Mouse (Mus musculus) lung, adult 18-20 months (tissue): Measurements from ENCODE around the gene Mal.
A peak's percentile ranks its signal among the peaks of the same experiment; 100 is the strongest.
"Not testable (repeated sequence)": the region's sequence is repeated elsewhere in the genome, so short reads cannot be mapped to it uniquely, and the experiment has no call there.

ENCODE experiments used
- DNase-seq, 2 experiments: peaks; one replicate each; pipeline ENCODE4 v3.0.0; 2022; ENCODE audit warnings: mixed read lengths in 2 of 2

Mal gene

GRCm38 (mm10) chr2:127624786-127625185 is 31.7 kb downstream of the Mal start:
- DNase-seq, result no peak

GRCm38 (mm10) chr2:127622065-127622464 is 34.4 kb downstream of the Mal start:
- DNase-seq, result no peak

GRCm38 (mm10) chr2:127619311-127619710 is 37.2 kb downstream of the Mal start:
- DNase-seq, result no peak

GRCm38 (mm10) chr2:127612288-127612687 is 44.2 kb downstream of the Mal start:
- DNase-seq, result no peak

GRCm38 (mm10) chr2:127611386-127611785 is 45.1 kb downstream of the Mal start:
- no peak for DNase-seq

- no peak for DNase-seq
Measured at GRCm38 (mm10) chr2:127608986-127609385, 47.5 kb downstream of the Mal start.

GRCm38 (mm10) chr2:127608234-127608633 is 48.3 kb downstream of the Mal start:
- no peak for DNase-seq

- no peak for DNase-seq
Measured at GRCm38 (mm10) chr2:127605203-127605602, 51.3 kb downstream of the Mal start.

- DNase-seq, result not testable (repeated sequence)
Measured at GRCm38 (mm10) chr2:127603383-127603782, 53.1 kb downstream of the Mal start.

GRCm38 (mm10) chr2:127590840-127591239 is 65.7 kb downstream of the Mal start:
- no peak for DNase-seq

GRCm38 (mm10) chr2:127590204-127590603 is 66.3 kb downstream of the Mal start:
- no peak for DNase-seq

GRCm38 (mm10) chr2:127588897-127589296 is 67.6 kb downstream of the Mal start:
- no peak for DNase-seq

- DNase-seq, result no peak
Measured at GRCm38 (mm10) chr2:127587514-127587844, 69.0 kb downstream of the Mal start.

- peak; percentile 81 for DNase-seq
Measured at GRCm38 (mm10) chr2:127586694-127587513, 69.6 kb downstream of the Mal start, which contains the start of the genes Zfp661 and Mrps5. Gene Zfp661, minus strand, starts transcription at chr2:127587094. Gene Mrps5, plus strand, starts transcription at chr2:127587222.

- DNase-seq, result peak; percentile 95
Measured at GRCm38 (mm10) chr2:127584436-127584858, 72.0 kb downstream of the Mal start.
